Mouse (Mus musculus) kidney, adult 2 months (tissue): ENCODE measurements at regions not wholly inside any gene's neighbourhood (a gene's known extent, or its start where the extent isn't known, plus 50 kb on each side); places are given as distances from the start of the nearest gene placed in this dataset.

Experiments
- DNase-seq: peaks from one replicate; pipeline ENCODE4 v3.0.0; 2021
- H3K27ac ChIP-seq: fragments of 200-500 bp; 2 replicates; pipeline ENCODE4 v1.5.1; 2012; ENCODE audit warnings: low read depth, low read length, control low read depth, inconsistent platforms; ENCODE audit not compliant: insufficient read depth
- H3K27me3 ChIP-seq: fragments of 200-500 bp; replicated peaks from 2 replicates; pipeline ENCODE4 v1.6.1; 2012; ENCODE audit warnings: mild to moderate bottlenecking, moderate library complexity, low read length, inconsistent platforms; ENCODE audit not compliant: control insufficient read depth, insufficient read depth
- H3K36me3 ChIP-seq: fragments of 200-500 bp; 2 replicates; pipeline ENCODE4 v1.6.1; 2012; ENCODE audit warnings: mild to moderate bottlenecking, moderate library complexity, low read length, inconsistent platforms; ENCODE audit not compliant: control insufficient read depth, insufficient read depth
- H3K4me1 ChIP-seq: fragments of 200-500 bp; 2 replicates; pipeline ENCODE4 v1.6.1; 2011; ENCODE audit warnings: low read length; ENCODE audit not compliant: control insufficient read depth, insufficient read depth
- H3K4me3 ChIP-seq: fragments of 200-500 bp; 2 replicates; pipeline ENCODE4 v1.5.1; 2011; ENCODE audit warnings: mild to moderate bottlenecking, low read depth, low read length, control low read depth; ENCODE audit not compliant: insufficient read depth
- CTCF ChIP-seq: fragments of 200-500 bp; conservative IDR thresholded peaks from 2 replicates; pipeline ENCODE4 v1.5.1; 2011; ENCODE audit warnings: low read depth, mild to moderate bottlenecking, control low read depth, low read length, moderate library complexity, mixed read lengths; ENCODE audit not compliant: insufficient read depth, insufficient read length
- POLR2A ChIP-seq: fragments of 200-500 bp; IDR thresholded peaks from one replicate; pipeline ENCODE4 v1.6.1; 2011; ENCODE audit warnings: low read depth, low read length, control low read depth
- WGBS: fragments of 180-500 bp; shearing (Covaris S2); methylation state at CpG from one replicate; pipeline ENCODE4 v1.1.7; 2018; 5-methylcytosine and 5-hydroxymethylcytosine counted together

GRCm38 (mm10) chr15:63686954-63687562 is 157.9 kb downstream of the Gsdmc2 start:
- Histone ChIP-seq H3K4me3 (no peak overlapping the region), H3K27me3 (no peaks in the 10 kb centered on the region), H3K36me3 (no peaks in the 10 kb centered on the region), H3K27ac (no peak overlapping the region), H3K4me1 (no peaks in the 10 kb centered on the region)
- WGBS: 81% methylated on average over 3 of the region's 3 CpGs
- no peak for TF ChIP-seq CTCF
- DNase-seq: no peak

GRCm38 (mm10) chr15:63679984-63680925 is 164.7 kb downstream of the Gsdmc2 start:
- Histone ChIP-seq H3K4me1 (no peaks in the 10 kb centered on the region), H3K27ac (no peak overlapping the region), H3K27me3 (no peaks in the 10 kb centered on the region), H3K36me3 (no peaks in the 10 kb centered on the region), H3K4me3 (no peak overlapping the region)
- WGBS: 82% methylated on average over 3 of the region's 3 CpGs
- no peak for TF ChIP-seq CTCF
- no peak for TF ChIP-seq POLR2A
- DNase-seq: no peak

GRCm38 (mm10) chr15:63678921-63679320 is 166.1 kb downstream of the Gsdmc2 start:
- TF ChIP-seq POLR2A: no peak
- TF ChIP-seq CTCF: no peak
- H3K27me3 ChIP-seq: no peaks in the 10 kb centered on the region

GRCm38 (mm10) chr15:63675491-63676036 is 169.4 kb downstream of the Gsdmc2 start:
- WGBS: 90% methylated on average over 10 of the region's 10 CpGs
- DNase-seq: no peak
- H3K27ac ChIP-seq: no peak overlapping the region
- no peaks in the 10 kb centered on the region for H3K27me3 ChIP-seq
- H3K4me1 ChIP-seq: no peaks in the 10 kb centered on the region
- no peak overlapping the region for H3K4me3 ChIP-seq
- H3K36me3 ChIP-seq: no peaks in the 10 kb centered on the region
- TF ChIP-seq POLR2A (no peak), CTCF (no peak)

More at GRCm38 (mm10) chr15:63678921-63679320, 166.1 kb downstream of the Gsdmc2 start:
- peak; percentile 1 for DNase-seq
- Histone ChIP-seq H3K4me3 (no peak overlapping the region), H3K36me3 (no peaks in the 10 kb centered on the region), H3K4me1 (no peaks in the 10 kb centered on the region), H3K27ac (no peak overlapping the region)
- 72% methylated on average over 5 of the region's 5 CpGs for WGBS

- Histone ChIP-seq H3K27ac (no peak overlapping the region), H3K4me3 (no peak overlapping the region), H3K4me1 (no peaks in the 10 kb centered on the region), H3K27me3 (no peaks in the 10 kb centered on the region), H3K36me3 (no peaks in the 10 kb centered on the region)
- 97% methylated on average over 5 of the region's 5 CpGs for WGBS
- no peak for DNase-seq
- TF ChIP-seq POLR2A (no peak), CTCF (no peak)
Observed at GRCm38 (mm10) chr15:63674404-63674803, 170.6 kb downstream of the Gsdmc2 start.

- no peaks in the 10 kb centered on the region for H3K27me3 ChIP-seq
- 81% methylated on average over 11 of the region's 11 CpGs for WGBS
- no peaks in the 10 kb centered on the region for H3K4me1 ChIP-seq
- DNase-seq: no peak
- H3K4me3 ChIP-seq: no peak overlapping the region
- H3K27ac ChIP-seq: no peak overlapping the region
- H3K36me3 ChIP-seq: no peaks in the 10 kb centered on the region
- TF ChIP-seq CTCF (no peak), POLR2A (no peak)
Observed at GRCm38 (mm10) chr15:63671081-63671480, 173.9 kb downstream of the Gsdmc2 start.

GRCm38 (mm10) chr15:63670561-63670960 is 174.4 kb downstream of the Gsdmc2 start:
- Histone ChIP-seq H3K27ac (no peak overlapping the region), H3K27me3 (no peaks in the 10 kb centered on the region), H3K36me3 (no peaks in the 10 kb centered on the region), H3K4me1 (no peaks in the 10 kb centered on the region), H3K4me3 (no peak overlapping the region)
- no peak for DNase-seq
- no peak for TF ChIP-seq POLR2A
- no peak for TF ChIP-seq CTCF
- WGBS: 75% methylated on average over 1 of the region's 1 CpGs
